Mouse (Mus musculus): ENCODE measurements around the gene Hist3h2ba. TPM values are rescaled to one million over a fixed set of nuclear protein-coding genes. Genes with fewer than 3 reads are reported as not detected.

Gene Hist3h2ba
- polyA plus RNA-seq, 1 experiment from 2014 or later, result 395 TPM

- 84% methylated on average over 3 of the region's 3 CpGs for WGBS
- H3K36me3 ChIP-seq (ENCODE audit: control insufficient read depth, insufficient read depth), result peaks cover 10% of the 10 kb centered on the region
- H3K27ac ChIP-seq (ENCODE audit: low read length), result no peak overlapping the region
- H3K4me2 ChIP-seq (ENCODE audit: low read length), result peak overlapping the region; percentile 94
- H3K4me1 ChIP-seq (replicated peaks; ENCODE audit: control insufficient read depth, insufficient read depth, low read length), result peaks cover 40% of the 10 kb centered on the region
- H3K9me3 ChIP-seq (ENCODE audit: control insufficient read depth, low read length), result no peaks in the 10 kb centered on the region
- peak overlapping the region; percentile 3; the same call in 1 of the 2 replicates for H3K9ac ChIP-seq (replicated peaks; ENCODE audit: low read depth, low read length)
- no peak for ATAC-seq
- no peaks in the 10 kb centered on the region for H3K27me3 ChIP-seq (replicated peaks; ENCODE audit: control insufficient read depth, insufficient read depth, low read length)
- peak overlapping the region; percentile 88 for H3K4me3 ChIP-seq (replicated peaks; ENCODE audit: low read length)
Measured at GRCm38 (mm10) chr11:58979183-58979582, 30.5 kb downstream of the Hist3h2ba start.

- Histone ChIP-seq H3K4me2 (ENCODE audit: low read length) (peak overlapping the region; percentile 94), H3K9ac (replicated peaks; ENCODE audit: low read depth, low read length) (peak overlapping the region; percentile 3; the same call in 1 of the 2 replicates), H3K9me3 (ENCODE audit: control insufficient read depth, low read length) (no peaks in the 10 kb centered on the region), H3K27ac (ENCODE audit: low read length) (no peak overlapping the region), H3K27me3 (replicated peaks; ENCODE audit: control insufficient read depth, insufficient read depth, low read length) (no peaks in the 10 kb centered on the region), H3K4me1 (replicated peaks; ENCODE audit: control insufficient read depth, insufficient read depth, low read length) (peaks cover 40% of the 10 kb centered on the region), H3K4me3 (replicated peaks; ENCODE audit: low read length) (peak overlapping the region; percentile 4; the same call in 1 of the 2 replicates), H3K36me3 (ENCODE audit: control insufficient read depth, insufficient read depth) (peaks cover 10% of the 10 kb centered on the region)
- ATAC-seq, result no peak
- 79% methylated on average over 7 of the region's 7 CpGs for WGBS
Measured at GRCm38 (mm10) chr11:58979661-58980060, 30.9 kb downstream of the Hist3h2ba start.

DNA sequence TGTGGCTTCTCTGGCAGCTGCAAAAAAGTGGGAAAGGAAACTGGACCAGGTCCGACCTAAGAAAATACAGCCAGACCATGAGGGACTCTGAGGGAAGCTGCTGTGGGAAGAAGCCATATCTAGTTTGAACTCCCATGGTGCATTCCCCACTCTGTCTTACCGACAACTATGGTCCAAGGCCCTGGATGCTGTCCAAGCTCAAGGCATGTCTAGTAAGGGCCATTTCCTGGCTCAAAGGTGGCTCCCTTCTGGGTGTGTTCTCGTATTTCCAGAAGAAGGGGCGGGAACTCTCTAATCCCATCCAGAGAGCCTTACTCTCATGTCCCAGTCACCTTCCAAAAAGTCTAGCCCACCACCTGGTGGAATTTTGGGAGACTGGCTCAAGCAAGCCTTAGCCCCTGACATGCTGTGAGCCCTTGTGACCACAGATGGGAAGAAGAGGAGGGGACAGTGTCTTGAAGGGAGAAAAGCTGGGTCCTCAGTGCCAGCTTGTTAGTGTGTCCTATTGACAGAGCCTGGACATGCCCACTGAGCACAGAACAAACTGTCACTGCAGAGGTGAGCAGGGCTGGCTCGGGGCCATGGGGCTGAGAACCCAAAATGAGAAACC lies 31.8 kb downstream of the Hist3h2ba start:
- no peak for ATAC-seq
- 52% methylated on average over 5 of the region's 5 CpGs for WGBS
- Histone ChIP-seq H3K36me3 (ENCODE audit: control insufficient read depth, insufficient read depth) (peaks cover 14% of the 10 kb centered on the region), H3K27ac (ENCODE audit: low read length) (no peak overlapping the region), H3K4me1 (replicated peaks; ENCODE audit: control insufficient read depth, insufficient read depth, low read length) (peaks cover 37% of the 10 kb centered on the region), H3K9ac (replicated peaks; ENCODE audit: low read depth, low read length) (no peak overlapping the region), H3K9me3 (ENCODE audit: control insufficient read depth, low read length) (no peaks in the 10 kb centered on the region), H3K4me2 (ENCODE audit: low read length) (no peak overlapping the region), H3K27me3 (replicated peaks; ENCODE audit: control insufficient read depth, insufficient read depth, low read length) (no peaks in the 10 kb centered on the region), H3K4me3 (replicated peaks; ENCODE audit: low read length) (no peak overlapping the region)

DNA sequence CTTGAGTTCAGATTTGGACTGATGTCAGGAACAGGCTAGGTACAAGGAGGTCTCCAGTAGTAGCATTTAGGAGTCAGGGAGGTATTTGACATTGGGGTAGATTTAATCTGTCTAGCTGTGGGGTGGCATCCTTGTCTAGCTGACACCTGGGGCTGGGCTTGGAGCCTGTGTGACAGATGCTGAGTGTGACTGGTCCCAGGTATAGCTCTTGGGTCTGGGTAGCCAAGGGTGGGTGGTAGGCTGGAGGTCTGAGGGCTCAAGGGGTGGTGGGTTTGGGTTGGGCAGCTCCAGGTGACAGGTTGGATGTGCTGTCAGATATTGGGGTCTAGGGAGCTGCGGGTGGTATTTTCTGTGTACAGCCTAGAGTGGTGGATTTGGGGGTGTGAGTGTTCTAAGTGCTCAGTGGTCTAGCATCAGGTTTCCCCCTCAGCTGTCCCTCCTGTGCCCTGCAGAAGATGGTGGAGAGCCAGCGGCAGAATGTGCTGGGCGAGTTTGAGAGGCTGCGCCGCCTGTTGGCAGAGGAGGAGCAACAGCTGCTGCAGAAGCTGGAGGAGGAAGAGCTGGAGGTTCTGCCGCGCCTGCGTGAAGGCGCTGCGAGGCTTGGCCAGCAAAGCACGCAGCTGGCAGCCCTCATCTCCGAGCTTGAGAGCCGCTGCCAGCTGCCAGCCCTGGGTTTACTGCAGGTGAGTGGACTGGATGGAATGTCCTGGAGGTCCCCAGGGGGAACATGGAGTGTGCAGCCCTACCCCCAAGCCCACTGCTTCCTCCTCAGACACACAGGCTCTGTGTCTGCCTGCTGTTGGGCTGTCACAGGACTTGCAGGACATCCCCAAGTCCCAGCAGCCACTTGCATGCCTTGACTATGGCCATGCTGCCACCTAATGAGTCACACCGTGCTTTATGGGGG lies 33.1 kb downstream of the Hist3h2ba start:
- Histone ChIP-seq H3K4me2 (ENCODE audit: low read length) (no peak overlapping the region), H3K4me3 (replicated peaks; ENCODE audit: low read length) (no peak overlapping the region), H3K36me3 (ENCODE audit: control insufficient read depth, insufficient read depth) (peaks cover 21% of the 10 kb centered on the region), H3K9ac (replicated peaks; ENCODE audit: low read depth, low read length) (no peak overlapping the region), H3K27ac (ENCODE audit: low read length) (no peak overlapping the region), H3K9me3 (ENCODE audit: control insufficient read depth, low read length) (no peaks in the 10 kb centered on the region), H3K4me1 (replicated peaks; ENCODE audit: control insufficient read depth, insufficient read depth, low read length) (peaks cover 31% of the 10 kb centered on the region), H3K27me3 (replicated peaks; ENCODE audit: control insufficient read depth, insufficient read depth, low read length) (no peaks in the 10 kb centered on the region)
- 57% methylated on average over 14 of the region's 14 CpGs for WGBS
- no peak for ATAC-seq

DNA sequence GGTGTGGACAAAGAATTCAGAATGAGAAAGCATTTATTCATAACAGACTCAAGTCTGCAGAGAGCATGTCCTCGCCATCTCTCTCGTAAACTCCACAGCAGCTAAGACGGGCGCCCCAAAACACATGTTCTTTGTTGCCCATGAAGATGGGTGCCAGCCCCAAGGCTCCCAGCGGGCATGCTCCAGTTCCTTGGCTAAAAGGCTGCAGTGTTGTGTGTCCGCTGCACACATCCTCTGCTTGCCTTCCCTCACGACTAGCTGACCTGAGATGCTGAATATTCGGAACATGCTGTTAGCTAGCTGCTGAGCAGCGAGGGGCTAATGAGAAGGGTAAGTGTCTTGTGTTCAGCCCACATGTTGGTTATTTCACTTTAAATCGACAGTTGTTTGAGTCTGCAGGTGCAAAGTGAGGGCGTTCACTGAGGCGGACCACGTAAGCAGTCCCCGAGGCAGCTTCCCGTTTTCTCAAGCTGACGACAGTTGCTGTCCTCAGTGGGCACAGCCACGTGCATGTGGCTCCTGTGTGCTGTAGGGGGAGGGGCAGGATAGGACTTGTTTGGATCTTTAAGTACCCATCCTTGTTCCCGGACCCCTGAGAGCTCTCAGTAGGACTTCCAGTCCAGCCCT lies 33.9 kb downstream of the Hist3h2ba start:
- H3K4me2 ChIP-seq (ENCODE audit: low read length), result no peak overlapping the region
- H3K9me3 ChIP-seq (ENCODE audit: control insufficient read depth, low read length), result no peaks in the 10 kb centered on the region
- no peak for ATAC-seq
- H3K9ac ChIP-seq (replicated peaks; ENCODE audit: low read depth, low read length), result no peak overlapping the region
- WGBS, result 93% methylated on average over 18 of the region's 18 CpGs
- H3K4me1 ChIP-seq (replicated peaks; ENCODE audit: control insufficient read depth, insufficient read depth, low read length), result peaks cover 27% of the 10 kb centered on the region
- H3K27me3 ChIP-seq (replicated peaks; ENCODE audit: control insufficient read depth, insufficient read depth, low read length), result no peaks in the 10 kb centered on the region
- peaks cover 22% of the 10 kb centered on the region for H3K36me3 ChIP-seq (ENCODE audit: control insufficient read depth, insufficient read depth)
- no peak overlapping the region for H3K27ac ChIP-seq (ENCODE audit: low read length)
- H3K4me3 ChIP-seq (replicated peaks; ENCODE audit: low read length), result no peak overlapping the region

GRCm38 (mm10) chr11:58983691-58984341 lies 35.1 kb downstream of the Hist3h2ba start:
- Histone ChIP-seq H3K27me3 (replicated peaks; ENCODE audit: control insufficient read depth, insufficient read depth, low read length) (no peaks in the 10 kb centered on the region), H3K9ac (replicated peaks; ENCODE audit: low read depth, low read length) (no peak overlapping the region), H3K4me3 (replicated peaks; ENCODE audit: low read length) (no peak overlapping the region), H3K4me2 (ENCODE audit: low read length) (no peak overlapping the region), H3K9me3 (ENCODE audit: control insufficient read depth, low read length) (no peaks in the 10 kb centered on the region), H3K27ac (ENCODE audit: low read length) (no peak overlapping the region), H3K4me1 (replicated peaks; ENCODE audit: control insufficient read depth, insufficient read depth, low read length) (peaks cover 23% of the 10 kb centered on the region), H3K36me3 (ENCODE audit: control insufficient read depth, insufficient read depth) (peaks cover 24% of the 10 kb centered on the region)
- WGBS, result 88% methylated on average over 6 of the region's 6 CpGs
- no peak for ATAC-seq

- no peak for ATAC-seq
- Histone ChIP-seq H3K9ac (replicated peaks; ENCODE audit: low read depth, low read length) (no peak overlapping the region), H3K36me3 (ENCODE audit: control insufficient read depth, insufficient read depth) (peaks cover 27% of the 10 kb centered on the region), H3K9me3 (ENCODE audit: control insufficient read depth, low read length) (no peaks in the 10 kb centered on the region), H3K27me3 (replicated peaks; ENCODE audit: control insufficient read depth, insufficient read depth, low read length) (no peaks in the 10 kb centered on the region), H3K4me3 (replicated peaks; ENCODE audit: low read length) (no peak overlapping the region), H3K4me1 (replicated peaks; ENCODE audit: control insufficient read depth, insufficient read depth, low read length) (peaks cover 15% of the 10 kb centered on the region), H3K4me2 (ENCODE audit: low read length) (no peak overlapping the region), H3K27ac (ENCODE audit: low read length) (no peak overlapping the region)
- WGBS, result 94% methylated on average over 7 of the region's 7 CpGs
Measured at GRCm38 (mm10) chr11:58984657-58985056, 35.9 kb downstream of the Hist3h2ba start.

DNA sequence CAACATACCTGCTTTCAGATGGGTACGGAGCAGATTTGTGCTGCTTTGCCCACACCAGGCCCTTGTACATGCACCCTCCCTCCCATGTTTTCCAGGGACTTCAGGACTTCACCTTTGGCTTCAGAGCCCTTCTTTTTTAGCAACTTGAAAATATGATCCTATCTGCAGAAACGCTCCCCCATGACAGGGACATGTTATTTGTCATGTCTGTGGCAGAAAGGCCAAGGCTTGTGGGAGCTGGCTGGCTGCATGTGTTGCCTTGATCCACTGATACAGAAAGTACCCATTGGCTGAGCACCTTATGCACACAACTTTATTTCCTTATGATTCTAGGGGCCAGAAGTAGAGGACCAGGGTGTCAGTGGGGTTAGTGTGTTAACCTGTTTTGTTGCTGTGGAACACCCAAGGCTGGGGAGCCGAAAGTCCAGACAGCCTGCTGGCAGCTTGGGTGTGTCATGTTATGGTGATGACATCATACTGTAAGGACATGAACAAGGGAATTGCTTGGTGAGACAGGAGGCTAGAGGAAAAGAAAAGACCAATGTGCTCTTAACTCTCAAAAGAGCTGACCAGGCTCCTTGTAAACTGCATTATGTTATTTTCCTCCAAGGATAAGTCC lies 36.7 kb downstream of the Hist3h2ba start:
- H3K27ac ChIP-seq (ENCODE audit: low read length), result no peak overlapping the region
- ATAC-seq, result no peak
- peaks cover 27% of the 10 kb centered on the region for H3K36me3 ChIP-seq (ENCODE audit: control insufficient read depth, insufficient read depth)
- H3K27me3 ChIP-seq (replicated peaks; ENCODE audit: control insufficient read depth, insufficient read depth, low read length), result no peaks in the 10 kb centered on the region
- no peak overlapping the region for H3K4me2 ChIP-seq (ENCODE audit: low read length)
- H3K4me1 ChIP-seq (replicated peaks; ENCODE audit: control insufficient read depth, insufficient read depth, low read length), result peaks cover 7% of the 10 kb centered on the region
- H3K4me3 ChIP-seq (replicated peaks; ENCODE audit: low read length), result no peak overlapping the region
- 95% methylated on average over 3 of the region's 3 CpGs for WGBS
- no peak overlapping the region for H3K9ac ChIP-seq (replicated peaks; ENCODE audit: low read depth, low read length)
- H3K9me3 ChIP-seq (ENCODE audit: control insufficient read depth, low read length), result no peaks in the 10 kb centered on the region
